Mouse (Mus musculus) embryo, embryonic 10.5 days (tissue): Measurements from ENCODE around the gene Gm49673.
"Not testable (repeated sequence)": the region's sequence is repeated elsewhere in the genome, so short reads cannot be mapped to it uniquely, and the experiment has no call there.

ENCODE experiments used
- DNase-seq: peaks from one replicate; pipeline ENCODE4 v3.0.0-alpha.2; 2015; ENCODE audit warnings: low spot score

Gm49673 gene

DNA sequence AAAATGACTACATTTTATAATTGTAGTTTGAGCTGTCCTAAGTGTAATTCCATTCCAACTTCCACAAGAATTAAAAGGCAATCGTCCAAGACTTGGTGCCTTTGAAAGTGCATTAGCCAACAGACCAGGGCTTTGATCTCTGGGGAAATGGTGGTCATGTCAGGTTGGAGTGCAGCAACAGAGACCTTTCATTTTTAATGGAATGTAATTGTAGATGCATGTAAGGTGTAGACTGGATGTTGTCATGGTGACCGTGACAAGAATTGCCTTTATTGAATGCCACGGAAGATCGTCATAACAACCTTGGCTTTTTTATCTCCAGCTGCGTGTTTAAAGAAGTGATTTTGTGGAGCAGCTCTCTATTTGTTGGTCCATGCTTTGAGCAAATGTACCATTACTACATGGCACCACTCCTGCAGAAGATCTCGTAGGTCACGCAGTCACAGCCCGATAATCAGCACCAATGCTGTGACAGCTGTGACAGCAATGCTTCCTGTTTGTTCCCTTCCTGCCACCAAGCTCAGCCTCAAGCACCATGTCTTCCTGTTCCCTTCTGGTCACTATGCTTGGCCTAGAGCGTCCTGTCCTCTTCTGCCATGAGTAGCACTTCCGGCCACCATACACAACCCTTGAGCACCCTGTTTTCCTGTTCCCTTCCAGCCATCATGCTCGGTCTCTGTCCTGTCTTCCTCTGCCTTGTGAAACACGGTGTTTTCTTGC, 107.5 kb downstream of the Gm49673 start:
- not testable (repeated sequence) for DNase-seq

DNA sequence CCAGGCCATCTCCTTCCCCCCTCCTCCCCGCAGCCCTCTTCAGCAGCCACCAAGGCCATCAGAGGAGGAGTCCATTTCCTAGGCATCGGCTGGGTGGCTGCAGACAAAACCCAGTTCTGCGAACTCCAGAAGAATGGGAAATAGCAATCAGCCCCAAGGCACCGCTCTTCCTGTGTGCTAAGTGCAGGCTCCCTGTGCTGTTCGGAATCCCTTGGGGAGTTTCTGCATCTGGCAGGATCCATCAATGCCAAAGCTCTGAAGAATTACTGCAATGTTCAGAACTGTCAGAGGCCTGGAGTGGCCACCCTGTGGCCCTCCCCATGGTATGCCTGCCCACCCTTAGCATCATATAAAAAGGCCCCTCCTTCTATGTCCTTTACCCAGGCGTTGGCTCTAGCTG, 110.6 kb downstream of the Gm49673 start:
- DNase-seq, result not testable (repeated sequence)
